Mouse (Mus musculus): ENCODE results near the gene Xirp2.

DNA sequence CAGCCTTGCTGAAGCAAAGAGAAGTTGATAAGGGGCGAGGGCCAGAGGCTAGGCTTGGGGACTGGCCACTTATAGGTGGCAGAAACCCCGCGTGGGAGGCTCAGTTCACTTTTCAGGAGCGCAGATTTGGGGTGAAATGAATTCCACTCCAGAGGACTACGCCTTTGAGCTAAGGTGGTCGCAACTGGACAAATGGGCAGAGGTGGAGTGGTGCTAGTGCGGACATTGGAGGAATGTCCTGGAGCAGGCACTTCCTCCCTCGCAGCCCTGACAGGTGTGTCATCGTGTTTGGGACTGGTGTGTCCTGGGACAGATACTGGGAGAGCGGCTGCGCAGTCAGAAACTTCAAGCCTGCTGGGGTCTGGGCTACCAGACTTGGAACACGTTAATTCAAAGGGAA is 120.8 kb downstream of the Xirp2 start:
- TF ChIP-seq CTCF (IDR thresholded peaks at IDR 0.05; ENCODE audit: control insufficient read depth, insufficient read depth, insufficient replicate concordance, low read depth, low read length) (no peak), POLR2A (IDR thresholded peaks at IDR 0.05; ENCODE audit: control insufficient read depth, low read depth, low read length) (no peak)

All from testis, adult 2 months (tissue).